Mouse (Mus musculus) frontal cortex, adult 2 months (tissue): ENCODE results near the gene Spata32. TPM values are rescaled to one million over a fixed set of nuclear protein-coding genes. Genes with fewer than 3 reads are reported as not detected.
A peak's percentile ranks its signal among the peaks of the same experiment; 100 is the strongest.
"Not testable (repeated sequence)": the region's sequence is repeated elsewhere in the genome, so short reads cannot be mapped to it uniquely, and the experiment has no call there.

ENCODE experiments used
- DNase-seq, 2 experiments: peaks; one replicate each; pipeline ENCODE4 v3.0.0; 2022; ENCODE audit warnings: low spot score in 1 of 2; ENCODE audit errors: extremely low spot score in 1 of 2
- polyA plus RNA-seq: library from polyadenylated mRNA; depleted of rRNA; stranded (reverse); fragments of >200 nt; gene quantifications from 2 replicates; pipeline ENCODE4 v1.2.3, GENCODE M21; 2012

Gene Spata32
- polyA plus RNA-seq, 1 experiment, result 1.5 TPM

DNA sequence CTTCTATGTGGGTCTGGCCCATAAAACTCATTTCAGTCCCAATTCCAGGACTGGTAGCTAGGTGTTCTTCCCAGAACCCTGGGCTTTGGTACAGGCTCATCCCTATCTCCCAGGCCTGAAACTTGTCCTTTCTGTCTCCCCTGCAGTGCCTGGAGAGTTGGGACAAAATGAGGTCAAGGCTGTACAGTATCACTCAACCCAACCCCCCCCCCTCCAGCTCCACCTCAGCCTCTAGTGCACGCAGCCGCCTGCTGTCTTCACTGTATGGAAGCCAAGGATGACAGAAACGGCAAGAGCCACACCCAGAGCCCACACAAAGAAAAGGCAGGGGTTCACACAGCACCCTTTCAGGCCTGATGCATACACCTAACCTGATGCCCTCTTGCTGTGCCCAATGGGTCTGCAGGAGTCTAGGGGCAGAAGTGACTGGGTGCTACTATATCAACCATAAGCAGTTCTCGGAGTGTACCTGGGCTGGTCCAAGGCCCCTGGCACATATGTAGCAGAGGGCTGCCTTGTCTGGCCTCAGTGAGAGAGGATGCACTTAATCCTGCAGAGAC is 28.6 kb upstream of the Spata32 start:
- no peak for DNase-seq

DNA sequence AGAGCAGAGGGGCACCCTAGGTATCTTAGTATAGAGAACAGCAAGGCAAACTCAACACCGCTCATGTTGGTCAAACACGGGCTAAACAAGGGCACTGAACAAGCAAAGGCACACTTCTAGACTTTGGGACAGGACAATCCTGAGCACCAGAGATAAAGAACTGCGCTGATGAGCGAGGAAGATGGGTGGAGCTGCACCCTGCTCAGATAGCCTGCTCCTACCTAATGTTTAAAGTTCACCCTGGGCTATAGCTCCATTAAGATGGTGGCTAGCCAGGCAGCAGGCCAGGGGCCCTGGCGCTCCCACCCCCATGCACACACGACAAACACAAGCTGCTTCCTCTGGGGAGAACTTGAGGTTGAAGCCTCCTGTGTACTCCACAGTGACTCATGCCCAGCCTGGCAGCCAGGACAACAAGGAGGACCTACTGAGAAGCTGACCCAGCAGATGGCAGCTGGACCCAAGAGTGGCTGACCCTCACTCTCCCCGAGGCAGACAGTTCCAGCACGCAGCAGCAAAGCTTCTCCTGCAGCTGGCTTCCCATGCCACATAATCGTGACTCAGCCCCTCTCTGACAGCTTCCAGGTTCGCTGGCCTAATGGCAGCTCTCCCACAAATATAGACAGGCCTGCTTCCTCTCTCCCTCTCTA is 28.0 kb upstream of the Spata32 start:
- DNase-seq, result peak in 1 of 2 experiments; percentile 39

DNA sequence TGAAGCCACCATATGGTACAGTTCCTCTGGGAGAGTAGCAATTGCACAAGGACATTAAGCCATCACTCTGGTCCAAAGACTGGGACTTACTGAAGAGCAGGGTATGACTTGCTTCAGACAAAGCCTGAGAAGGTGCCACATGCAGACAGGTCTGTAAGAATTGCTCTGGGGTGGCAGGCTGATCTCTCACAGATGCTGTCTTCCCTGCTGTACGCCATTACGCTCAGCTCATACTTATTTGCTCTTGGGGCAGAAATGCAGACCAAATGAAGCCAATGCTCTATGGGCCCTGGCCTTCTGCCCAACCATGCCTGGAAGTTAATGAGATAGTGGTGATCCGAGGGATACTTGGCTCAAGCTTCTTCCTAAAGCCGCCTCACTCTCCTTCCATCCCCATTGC is 26.6 kb upstream of the Spata32 start:
- no peak for DNase-seq

DNA sequence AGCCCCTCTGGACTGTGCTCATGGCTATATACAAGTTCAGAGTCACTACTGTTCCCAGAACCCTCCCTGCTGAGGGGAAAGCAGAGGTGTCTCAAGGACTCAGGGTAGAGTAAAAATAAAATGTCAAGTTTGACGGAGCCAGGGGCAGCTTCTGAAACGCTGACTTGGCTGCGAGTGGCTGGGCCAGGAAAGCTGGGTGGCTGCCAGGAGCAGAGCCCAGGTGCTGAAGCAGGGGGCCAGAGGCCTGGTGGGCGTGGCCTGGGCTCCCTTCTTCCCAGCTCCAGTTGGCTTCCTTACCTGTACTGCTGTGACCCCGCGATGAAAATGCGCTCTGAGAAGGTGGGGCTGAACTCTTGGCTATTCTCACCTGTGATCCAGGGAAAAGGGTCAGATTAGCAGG is 22.5 kb upstream of the Spata32 start:
- no peak for DNase-seq

DNA sequence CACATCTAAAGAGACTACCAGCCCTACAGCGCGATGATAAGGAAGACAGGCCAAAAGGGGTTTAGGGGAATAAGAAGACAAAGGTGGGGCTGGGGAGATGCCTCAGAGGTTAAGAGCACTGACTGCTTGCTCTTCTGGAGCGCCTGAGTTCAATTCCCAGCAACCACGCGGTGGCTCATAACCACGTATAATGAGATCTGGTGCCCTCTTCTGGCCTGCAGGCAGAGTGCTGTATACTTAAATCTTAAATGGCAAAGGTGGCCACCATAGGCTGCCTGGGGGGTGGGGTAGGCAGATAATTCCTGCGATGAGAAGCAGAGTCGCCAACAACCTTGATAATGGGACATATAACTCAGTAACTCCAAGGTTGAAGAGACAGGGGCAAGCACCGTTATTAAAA is 19.5 kb upstream of the Spata32 start:
- no peak for DNase-seq

DNA sequence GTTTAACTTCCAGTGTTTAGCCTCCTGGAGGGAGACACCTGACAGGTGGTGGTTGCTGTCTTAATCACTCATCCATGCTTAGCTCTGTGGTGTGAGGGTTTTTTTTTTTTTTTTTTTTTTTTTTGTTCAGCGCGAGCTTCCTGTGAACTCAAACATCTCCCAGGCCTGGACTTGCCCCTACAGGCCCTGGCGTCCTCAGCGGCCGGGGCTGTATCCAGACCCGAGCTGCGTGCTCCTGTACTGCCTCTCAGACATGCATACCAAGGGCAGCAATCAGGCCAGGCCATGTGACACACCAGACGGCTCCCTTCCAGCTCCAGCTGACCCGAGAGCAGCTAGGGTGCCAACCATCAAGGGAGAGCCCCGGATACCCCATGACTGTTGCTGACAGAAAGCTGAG is 18.7 kb upstream of the Spata32 start:
- no peak for DNase-seq

DNA sequence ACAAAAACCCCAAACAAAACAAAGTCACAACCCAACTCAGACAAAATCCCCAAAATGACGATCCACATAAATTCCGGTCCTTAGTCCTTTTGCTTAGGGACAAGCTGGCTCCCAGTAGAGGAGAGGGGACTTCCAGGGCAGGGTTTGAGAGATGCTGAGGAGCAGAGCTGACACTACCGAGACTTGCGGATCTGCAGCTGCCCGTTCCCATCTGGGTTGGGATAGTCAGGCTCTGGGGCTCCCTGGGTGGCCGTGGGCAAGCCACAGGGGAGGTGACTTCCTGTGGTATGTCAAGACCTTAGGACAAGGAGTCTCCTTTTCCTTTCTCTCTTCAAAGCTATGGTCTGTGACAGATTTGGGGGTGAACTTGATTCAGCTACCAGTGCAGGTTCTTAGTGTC is 18.2 kb upstream of the Spata32 start:
- DNase-seq, result no peak

DNA sequence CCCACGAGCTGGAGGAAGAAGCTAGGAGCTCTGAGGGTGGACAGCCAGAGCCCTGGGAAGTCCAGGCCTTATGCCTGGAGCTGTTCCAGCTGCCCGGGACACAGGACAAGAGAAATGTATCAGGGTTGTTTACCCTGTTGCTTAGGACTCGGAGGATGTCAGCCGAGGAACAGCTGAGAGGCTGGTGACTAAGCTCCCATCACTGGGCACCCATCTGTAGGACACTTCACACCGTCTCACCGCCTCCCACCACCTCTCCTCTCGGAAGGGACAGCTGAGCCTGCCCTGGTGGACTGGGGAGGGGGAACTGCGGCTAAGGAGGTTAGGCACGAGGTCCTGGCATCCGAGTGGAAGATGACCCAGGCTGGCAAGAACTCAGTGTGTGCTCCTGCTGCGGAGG is 17.5 kb upstream of the Spata32 start:
- peak in 1 of 2 experiments; percentile 33 for DNase-seq

DNA sequence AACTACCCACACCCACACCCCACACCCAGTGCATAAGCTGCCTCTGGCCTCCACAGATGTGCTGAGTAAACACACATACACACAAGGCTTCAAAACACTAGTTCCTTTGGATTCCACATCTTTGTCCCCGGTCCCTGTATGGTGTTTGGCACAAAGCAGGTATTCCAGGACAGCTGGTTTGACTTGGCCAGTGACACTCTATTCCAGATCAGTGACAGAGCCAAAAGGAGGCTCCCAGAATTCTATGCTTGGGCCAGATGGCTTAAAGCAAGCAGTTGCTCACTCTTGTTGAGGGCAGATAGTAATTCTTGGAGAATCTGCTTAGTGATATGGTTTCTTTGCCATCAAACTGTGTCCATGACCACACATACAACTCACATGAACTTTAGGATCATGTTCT is 16.2 kb upstream of the Spata32 start:
- DNase-seq, result no peak

DNA sequence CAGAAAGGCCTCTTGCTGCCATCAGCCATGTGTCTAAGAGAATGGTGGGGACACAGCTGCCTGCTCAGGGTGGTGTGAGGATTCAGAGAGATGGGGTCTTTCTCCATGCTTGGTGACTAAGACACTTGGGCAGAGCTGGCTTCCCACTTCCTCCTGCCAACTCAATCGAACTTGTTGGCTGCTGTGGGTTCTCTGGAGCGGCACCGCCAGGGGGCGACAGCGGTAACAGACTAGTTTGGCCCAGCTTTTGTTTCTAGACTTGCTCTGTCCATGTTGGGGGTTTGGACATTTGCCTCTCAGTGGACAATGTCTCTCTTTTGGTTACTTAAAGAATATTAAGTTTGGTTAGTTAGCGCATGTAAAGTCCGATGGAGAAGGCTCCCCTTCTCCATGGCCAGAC is 14.7 kb upstream of the Spata32 start:
- peak; percentile 69 to 90 for DNase-seq

DNA sequence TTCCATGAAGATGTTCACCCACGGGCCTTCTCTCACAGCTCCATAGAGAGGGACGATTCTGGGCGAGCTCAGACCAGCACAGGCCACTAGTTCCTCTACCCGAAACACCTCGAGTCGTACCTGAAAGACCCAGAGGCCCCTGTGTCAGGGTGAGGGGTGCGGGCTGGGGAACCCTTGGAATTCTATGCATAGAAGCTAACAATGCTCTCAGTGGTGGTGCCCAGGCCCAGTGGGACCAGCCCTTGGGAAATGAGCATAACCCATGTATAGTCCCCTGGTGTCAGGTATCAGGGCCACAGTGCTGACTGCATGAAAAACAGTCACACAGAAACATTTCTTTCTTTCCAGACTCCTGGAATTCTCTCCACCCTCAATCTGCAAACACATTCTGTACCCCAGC is 13.1 kb upstream of the Spata32 start:
- no peak for DNase-seq

DNA sequence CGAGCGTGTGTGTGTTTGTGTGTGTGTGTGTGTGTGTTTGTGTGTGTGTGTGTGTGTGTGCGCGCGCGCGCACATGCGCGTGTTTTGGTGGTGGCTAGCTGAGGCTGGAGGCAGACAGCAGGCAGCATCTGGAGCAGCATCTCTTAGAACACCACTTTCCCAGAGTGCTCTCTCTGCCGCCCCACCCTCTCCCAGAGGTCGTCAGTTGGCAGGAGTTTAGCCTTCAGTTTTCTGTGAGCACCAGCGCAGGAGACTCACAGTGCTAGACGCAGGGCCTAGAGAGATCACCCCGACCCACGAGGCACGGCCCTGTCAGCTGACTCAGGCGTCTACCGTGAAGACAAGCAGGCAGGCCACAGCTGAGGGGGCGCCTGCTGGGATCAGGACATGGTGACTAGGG is 12.4 kb upstream of the Spata32 start:
- no peak for DNase-seq

DNA sequence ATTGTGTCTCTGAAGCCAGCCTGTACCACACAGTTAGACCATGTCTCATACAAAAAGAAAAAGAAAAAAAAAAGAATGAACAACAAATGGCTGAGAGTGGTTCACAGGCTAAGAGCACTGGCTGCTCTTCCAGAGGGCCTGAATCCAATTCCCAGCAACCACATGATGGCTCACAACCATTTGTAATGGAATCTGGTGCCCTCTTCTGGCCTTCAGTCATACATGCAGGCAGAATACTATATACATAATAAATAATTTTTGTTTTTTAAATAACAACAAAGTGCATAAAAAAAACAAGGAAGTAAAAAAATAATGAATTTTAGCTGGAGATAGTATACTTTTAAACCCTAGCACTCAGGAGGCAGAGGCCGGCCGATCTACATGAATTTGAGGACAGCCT is 11.4 kb upstream of the Spata32 start:
- DNase-seq, result no peak

DNA sequence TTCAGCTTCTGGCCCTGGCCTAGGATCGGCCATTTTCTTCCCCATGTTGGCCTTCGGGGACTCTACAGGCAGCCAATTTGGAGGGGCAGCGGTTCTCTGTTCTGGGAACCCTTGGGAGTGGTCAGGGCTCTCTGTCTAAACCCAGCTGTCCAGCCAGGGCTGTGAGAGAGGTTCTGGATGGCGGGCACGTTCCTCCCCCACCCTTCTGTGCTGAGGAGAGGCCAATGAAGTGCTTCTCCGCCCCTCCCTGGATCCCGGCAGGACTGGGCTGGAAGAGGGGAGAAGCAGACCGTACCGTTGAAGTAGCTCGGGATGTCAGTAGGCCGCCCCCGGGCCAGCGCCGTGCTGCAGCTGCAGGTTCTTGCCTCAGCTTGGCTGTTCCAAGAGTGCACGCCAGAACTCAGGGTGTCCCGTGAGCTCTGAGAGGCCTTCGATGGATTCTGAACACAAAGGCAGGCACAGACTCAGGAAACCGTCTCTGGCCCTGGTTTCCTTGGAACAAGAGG is 5.8 kb upstream of the Spata32 start:
- DNase-seq, result no peak

DNA sequence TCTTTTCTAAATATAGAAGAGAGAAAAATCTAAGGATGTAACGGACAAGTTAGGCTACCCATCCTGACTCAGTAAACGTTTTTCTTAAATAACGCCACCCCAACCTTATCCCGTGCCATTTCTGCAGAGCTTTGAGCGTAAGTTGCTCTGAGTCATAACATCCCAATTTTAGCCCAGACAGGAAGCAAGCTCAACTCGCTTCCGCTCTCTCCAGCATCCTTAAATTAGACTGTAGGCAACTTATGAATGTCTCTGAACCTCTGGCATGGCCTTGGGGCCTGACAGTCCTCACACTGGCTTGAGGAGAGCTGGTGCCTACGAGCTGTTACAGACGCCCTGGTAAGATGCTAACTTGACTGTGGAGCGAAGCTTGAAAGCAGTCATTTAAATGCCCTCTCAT is 5.2 kb upstream of the Spata32 start:
- DNase-seq, result peak; percentile 47 to 75

DNA sequence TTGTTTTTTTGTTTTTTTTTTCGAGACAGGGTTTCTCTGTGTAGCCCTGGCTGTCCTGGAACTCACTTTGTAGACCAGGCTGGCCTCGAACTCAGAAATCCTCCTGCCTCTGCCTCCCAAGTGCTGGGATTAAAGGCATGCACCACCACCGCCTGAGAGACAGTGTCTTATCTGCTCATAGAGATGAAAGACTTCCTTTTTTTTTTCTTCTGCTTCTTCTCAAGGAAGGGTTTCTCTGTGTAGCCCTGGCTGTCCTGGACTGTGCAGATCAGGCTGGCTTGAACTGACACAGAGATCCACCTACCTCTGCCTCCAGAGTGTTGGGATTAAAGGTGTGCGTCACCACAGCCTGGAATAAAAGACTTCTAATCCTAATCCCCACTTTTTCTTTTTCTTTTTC is 4.5 kb upstream of the Spata32 start:
- not testable (repeated sequence) for DNase-seq

DNA sequence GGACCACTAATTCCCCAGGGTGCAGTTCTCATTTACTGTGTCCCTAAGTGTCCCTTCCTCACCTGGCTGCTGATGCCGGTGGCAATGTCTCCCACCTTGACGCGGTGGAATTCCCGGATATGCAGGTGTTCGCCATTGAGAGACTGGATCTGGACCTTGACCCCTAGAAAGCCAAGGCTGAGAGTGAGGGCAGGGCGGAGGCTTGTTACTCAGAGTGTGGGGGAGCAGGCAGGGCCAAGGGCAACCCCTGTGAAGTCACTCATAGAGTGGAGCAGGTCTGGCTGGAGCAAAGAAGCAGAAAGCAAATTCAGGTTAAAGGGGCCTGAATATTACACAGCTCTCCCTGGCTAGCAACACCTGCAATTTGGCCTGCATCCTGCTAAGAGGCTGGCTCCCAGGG is 3.2 kb upstream of the Spata32 start:
- DNase-seq, result no peak

DNA sequence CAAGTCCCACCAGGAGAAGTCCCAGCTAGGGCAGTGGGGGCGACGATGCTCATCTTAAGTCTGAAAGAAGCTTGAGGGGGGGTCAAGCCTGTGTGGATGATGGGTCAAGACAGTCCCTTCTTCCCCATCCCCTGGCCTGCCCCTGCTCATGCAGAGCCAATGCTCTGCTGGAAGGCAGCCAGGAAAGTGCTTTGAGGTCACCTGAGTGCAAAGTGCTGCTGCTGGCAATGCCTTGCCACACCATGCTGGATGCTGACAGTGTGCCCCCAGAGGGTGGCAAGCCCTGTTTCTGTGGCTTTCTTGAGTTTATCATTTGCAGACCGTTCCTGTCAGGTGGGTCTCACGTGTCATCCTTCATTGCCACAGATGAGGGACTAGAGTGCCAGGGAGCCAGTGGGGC is 1.8 kb upstream of the Spata32 start:
- DNase-seq, result no peak

DNA sequence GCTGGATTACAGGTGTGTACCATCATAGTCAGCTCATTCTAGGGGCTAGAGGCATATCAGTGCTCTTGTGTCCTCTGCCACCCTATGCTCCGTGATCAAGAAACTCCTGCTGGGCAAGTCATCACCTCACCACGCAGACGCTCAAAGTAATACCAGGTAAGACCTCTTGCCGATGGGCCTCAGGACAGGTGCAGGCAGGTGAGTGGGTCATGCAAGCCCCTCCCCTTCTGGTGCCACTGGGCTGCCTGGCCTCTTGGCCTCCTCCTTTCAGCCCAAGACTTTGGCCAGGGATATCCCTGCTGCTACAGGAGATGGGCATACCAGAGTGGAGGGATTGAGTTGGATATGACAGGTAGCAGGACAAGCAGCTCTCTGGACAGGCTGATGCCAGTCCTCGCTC is 1.0 kb upstream of the Spata32 start:
- DNase-seq, result no peak

DNA sequence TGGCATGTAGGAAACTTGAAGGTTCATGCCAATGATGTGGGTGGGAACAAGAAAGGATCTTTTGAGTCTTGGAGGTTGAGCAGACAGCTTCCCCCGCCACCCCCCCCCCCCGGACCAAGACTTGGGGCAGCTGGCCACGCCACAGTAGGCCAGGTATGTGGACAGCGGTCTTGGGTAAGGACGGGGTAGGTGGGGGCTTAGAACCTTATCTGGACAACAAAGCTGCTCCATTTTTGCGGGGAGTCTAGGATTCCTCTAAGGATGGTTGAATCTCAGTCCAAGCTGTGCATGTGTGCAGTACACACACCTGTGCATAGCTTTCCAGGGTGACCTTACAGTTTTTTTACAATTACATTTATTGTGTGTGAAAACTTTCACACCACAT is 277 bp upstream of the Spata32 start:
- DNase-seq, result no peak

DNA sequence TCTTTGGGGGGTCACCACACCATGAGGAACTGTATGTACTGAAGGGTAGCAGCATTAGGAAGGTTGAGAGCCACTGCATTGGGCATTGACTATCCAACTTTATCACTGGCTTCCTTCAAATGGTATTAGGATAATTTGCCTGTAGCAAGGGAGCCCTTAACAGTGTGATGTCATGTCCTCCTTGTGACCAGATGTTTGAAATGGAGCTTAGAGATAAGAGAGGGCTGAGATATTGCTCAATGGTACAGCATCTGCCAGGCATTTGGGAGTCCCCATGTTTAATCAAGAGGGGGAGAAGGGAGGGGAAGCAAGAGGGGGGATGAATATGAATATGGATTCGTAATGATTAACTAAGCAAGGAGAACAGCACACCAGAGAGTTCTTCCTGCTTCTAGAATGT is 2.9 kb downstream of the Spata32 start:
- DNase-seq, result no peak

DNA sequence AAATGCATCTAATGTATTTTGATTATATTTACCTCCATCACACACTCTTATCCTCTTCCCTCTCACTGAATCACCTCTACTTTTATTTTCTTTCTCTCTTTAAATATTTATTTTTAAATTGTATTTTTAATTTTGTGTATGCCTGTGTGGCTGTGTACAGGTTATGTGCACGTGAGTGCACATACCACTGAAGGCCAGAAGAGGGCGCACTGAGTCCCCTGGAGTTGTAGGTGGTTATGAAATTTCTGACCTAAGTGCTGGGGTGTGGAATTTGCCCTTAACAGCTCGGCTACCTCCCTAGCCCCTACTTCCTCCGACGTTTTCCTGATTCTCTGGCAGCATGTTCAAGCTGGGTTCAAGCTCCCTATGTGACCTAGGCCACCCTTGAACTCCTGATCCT is 4.5 kb downstream of the Spata32 start:
- DNase-seq, result no peak

DNA sequence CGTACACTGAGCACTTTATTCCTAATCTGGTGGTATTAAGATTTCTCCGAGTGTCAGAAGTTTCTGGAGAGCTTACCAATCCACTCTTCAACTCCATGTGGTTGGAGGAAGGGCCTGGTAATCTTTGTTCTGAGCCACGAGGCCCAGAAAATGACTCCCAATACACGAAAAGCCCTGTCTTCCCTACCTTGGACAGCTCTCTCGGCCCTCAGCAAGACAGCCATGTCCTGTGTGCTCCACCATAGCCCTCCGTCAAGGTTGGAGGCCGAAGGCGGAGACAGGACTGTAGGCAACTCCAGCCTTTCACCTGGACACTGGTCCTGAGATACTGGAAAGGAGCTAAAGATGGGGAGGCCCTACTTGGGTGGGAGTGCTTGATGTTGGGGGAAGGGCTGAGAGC is 7.9 kb downstream of the Spata32 start:
- no peak for DNase-seq
